Mouse (Mus musculus) layer of hippocampus, adult 18-20 months (tissue): Measurements from ENCODE around the gene Atp6v0a1. TPM values are rescaled to one million over a fixed set of nuclear protein-coding genes. Genes with fewer than 3 reads are reported as not detected.
A peak's percentile ranks its signal among the peaks of the same experiment; 100 is the strongest.
"Not testable (repeated sequence)": the region's sequence is repeated elsewhere in the genome, so short reads cannot be mapped to it uniquely, and the experiment has no call there.

Source experiments
- DNase-seq, 2 experiments: peaks; one replicate each; pipeline ENCODE4 v3.0.0; 2022; ENCODE audit warnings: low spot score in 2 of 2
- total RNA-seq, 2 experiments: library from RNA; stranded (reverse); gene quantifications; 2 replicates each; pipeline ENCODE4 v1.2.3; 2021

The Atp6v0a1 gene
- total RNA-seq, 2 experiments from 2014 or later, result 421 to 426 TPM

DNA sequence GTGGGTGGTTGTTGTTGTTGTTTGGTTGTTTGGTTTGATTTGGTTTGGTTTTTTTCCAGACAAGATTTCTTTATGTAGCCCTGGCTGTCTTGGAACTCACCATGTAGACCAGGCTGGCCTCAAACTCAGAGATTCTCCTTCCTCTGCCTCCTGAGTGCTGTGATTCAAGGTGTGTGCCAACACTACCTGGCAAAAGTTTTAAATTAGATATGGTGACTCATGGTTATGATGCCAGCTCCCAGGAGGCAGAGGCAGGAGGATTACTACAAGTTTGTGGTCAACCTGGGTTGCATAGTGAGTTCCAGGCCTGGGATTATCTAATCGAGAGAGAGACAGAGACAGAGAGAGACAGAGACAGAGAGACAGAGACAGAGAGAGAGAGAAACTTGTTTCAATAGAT, 28.8 kb upstream of the Atp6v0a1 start:
- DNase-seq, result no peak

DNA sequence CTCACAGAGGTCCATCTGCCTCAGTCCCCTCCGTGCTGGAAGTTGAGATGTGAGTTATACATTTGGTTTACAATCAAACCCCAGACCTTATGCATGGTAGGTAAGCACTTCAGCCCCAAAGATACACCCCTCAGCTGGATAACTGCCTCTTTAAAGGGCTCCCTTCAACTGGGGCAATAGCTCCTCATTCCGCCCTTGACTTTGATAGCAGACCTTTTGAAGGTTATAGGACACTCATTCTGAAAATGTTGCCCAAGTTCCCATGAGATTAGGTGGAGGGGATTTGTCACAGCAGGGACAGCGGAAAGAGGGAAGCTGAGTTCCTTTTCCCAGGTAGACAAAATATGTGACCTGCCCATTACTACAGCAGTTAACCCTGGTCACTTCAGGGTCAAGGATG, 28.0 kb upstream of the Atp6v0a1 start:
- DNase-seq, result no peak

DNA sequence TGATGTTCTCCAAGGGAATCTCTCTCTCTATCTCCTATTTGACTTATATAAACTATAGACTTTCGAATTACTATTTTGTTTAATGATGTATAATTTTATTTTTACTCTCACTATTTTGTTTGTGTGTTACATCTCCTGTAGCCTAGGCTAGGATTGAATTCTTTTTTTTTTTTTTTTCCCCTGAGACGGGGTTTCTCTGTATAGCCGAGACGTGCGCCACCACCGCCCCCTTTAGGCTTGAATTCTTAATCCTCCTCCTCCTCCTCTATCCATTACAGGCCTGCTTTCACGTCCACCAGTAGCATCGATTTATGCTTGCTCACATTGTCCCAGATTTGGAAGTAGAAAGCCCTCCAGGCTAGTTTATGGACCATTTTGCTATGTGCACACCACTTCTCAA, 27.2 kb upstream of the Atp6v0a1 start:
- DNase-seq, result no peak

DNA sequence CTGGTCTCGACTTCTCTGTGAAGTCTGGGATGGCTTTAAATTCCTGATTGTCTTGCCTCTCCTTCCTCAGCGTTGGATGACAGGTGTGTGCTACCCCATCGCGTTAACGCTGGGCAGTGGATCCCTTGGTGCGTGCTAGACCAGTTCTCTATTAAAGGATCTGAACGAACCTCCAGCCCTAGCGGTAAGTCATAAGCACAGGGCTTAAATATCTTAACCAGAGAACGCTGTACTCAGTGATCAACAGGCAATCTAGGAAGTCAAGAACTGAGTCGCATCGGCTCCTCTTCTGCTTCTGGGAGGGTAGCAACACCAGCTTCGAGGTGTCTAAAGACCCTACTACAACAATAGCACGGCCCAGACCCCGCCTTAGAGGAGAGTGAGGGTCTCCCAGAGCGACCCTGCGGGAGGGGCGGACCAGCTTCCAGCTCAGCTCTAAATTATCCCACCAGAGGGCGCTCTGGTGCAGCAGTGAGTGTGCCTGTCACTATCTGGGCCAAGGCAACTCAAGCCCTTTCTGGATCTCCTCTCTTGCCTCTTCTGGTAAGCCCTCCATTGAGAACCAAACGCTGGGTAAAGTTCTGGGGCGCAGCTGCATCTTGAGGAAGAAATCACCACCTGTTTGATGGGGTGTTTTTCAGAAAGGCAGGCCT, 26.0 kb upstream of the Atp6v0a1 start:
- peak; percentile 48 to 82 for DNase-seq

DNA sequence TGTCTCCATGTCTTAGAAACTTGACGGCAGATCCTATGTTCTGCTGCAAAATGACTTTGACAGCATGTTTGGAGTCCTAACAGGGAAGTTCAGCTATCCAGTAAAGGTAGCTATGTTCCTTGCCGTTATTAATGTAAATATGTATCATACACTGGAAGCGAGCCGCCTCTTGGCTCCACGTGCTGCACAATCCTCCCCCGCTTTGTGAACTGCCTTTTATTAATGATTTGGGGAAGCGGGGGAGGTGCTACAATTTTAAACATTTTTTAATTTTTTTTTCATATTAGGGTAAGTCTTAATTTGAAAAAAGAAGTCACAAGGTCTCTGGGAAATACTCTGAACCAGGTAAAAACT, 25.5 kb upstream of the Atp6v0a1 start:
- no peak for DNase-seq

DNA sequence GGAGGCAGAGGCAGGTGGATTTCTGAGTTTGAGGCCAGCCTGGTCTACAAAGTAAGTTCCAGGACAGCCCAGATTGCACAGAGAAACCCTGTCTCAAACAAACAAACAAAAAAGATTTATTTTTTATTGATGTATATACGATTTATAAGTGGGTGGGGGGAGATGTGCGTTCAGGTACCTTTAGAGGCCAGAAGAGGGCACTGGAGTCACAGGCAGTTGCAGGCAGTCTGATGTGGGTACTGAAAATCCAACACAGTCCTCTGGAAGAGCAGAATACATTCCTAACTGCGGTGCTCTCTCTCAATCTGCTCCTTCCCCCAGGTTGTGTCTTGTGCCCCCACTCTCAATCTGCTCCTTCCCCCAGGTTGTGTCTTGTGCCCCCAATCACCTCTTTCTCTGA, 23.6 kb upstream of the Atp6v0a1 start:
- no peak for DNase-seq

DNA sequence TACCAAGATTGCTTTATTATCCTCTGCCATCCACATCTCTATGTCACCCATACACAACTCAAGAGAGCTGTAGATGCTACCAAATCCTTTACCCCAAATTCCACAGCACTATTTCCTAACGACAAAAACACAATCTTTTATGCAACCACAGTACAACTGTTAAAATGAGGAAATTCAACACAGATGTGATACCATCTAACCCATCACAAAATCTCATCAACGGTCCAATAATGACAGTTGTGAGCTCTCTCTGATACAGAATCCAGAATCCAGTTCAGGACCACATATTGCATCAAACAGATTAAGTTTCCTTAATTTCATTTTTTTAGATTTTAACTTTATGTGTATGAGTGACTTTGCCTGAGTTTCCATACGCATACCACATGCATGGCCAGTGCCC, 20.6 kb upstream of the Atp6v0a1 start:
- no peak for DNase-seq

DNA sequence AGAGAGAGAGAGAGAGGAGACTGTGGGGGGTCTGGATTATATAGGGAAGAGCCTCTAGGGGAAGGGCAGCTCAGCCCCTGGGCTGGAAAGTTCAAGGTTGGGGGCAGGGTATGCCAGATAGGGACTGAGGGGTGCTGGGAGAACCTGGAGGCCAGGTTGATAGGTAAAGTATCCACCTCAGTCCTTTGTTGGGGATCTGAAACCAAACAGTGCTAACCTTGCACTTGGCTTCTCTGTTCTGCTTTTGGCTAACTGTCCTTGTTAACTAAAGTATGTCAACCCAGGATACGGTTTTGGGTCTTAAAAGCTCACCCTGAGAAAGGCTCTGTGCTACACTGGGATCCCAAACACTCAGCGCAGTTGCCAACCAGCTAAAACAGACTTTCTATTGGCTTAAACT, 19.6 kb upstream of the Atp6v0a1 start:
- no peak for DNase-seq

DNA sequence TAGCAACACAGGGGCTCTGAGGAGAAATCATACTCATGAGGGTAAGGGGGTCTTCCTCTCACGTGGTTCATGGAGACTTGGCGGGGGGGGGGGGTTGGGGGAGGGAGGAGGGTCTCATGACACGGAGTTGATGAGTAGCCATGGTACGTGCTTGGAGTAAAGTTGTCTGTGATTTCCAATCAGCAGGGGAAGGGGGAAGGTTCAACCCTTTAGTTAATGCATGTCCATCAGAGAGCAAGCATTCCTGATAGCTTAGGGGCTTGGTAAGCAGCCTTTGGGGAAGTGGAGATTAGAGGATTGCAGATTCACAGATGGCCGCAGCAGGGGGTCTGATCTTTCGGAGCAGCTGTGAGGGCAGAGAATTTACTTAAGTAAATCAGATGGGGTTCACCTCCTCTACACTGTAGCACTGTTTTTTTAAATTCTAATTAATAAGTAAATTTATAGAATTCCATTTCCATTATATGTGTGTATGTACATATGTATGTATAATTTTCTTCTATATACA, 18.2 kb upstream of the Atp6v0a1 start:
- DNase-seq, result no peak

DNA sequence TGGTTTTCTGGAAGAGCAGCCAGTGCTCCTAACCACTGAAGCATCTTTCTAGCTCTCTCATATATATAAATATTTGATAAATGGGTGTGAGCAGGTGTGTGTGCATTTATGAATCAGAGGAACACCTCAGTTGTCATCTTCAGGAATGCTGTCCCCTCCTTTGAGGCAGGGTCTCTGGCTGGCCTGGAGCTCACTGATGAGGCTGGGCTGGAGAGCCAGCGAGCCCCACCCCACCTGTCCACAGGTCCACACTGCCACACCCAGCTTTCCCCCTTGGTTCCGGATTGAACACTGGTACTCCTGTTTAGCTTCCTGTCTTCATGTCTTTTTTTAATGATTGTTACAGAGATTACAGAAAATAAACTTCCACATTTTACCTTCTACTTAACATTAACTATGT, 15.8 kb upstream of the Atp6v0a1 start:
- no peak for DNase-seq

DNA sequence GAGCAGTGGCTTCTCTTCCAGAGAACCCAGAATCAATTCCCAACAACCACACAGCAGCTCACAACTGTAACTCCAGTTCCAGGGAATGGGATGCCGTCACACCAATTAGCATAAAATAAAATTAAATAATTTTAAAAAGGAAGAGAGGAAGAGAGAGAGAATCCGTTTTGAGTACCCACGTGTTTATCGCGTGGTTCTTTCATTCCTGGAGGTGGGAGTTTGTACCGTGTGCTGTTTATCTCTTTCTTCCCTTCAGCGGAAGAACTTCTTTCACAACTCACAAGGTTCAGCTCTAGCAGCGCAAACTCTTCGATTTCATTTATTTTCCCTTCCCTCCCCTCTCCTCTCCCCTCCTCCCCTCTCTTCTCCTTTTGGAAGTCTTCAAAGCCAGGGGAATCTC, 15.0 kb upstream of the Atp6v0a1 start:
- no peak for DNase-seq

DNA sequence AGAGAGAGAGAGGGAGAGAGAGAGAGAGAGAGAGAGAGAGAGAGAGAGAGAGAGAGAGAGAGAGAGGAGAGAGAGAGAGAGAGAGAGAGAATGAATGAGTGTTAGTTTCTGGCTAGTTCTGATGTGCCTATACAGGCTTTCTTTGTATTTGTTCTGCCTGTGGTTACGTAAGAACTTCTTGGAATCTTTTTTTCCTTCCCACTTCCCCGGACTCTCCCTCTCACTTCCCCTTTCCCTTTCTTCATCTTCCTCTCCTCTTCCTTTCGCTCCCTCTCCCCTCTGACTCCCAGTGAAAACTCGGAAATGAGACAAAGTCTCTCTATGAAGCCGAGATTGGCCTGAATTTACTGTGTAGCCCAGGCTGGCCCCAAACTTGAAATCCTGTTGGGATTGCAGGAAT, 14.6 kb upstream of the Atp6v0a1 start:
- DNase-seq, result no peak

DNA sequence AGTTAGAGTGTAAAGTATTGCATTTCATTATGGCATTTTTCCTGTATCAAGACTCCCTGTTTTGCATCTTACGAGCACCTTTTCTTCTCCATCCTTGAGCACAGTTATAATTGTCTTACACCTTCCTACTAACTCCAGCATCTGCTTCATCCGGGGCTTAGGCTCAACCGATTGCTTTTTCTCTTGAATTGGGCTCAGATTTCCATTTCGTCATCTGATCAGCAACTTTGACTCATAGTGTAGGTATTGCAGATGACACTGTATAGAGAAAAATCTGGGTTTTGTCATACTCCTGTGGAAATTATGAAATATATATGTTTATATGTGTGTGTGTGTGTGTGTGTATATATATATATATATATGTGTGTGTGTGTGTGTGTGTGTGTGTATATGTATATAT, 12.8 kb upstream of the Atp6v0a1 start:
- no peak for DNase-seq

DNA sequence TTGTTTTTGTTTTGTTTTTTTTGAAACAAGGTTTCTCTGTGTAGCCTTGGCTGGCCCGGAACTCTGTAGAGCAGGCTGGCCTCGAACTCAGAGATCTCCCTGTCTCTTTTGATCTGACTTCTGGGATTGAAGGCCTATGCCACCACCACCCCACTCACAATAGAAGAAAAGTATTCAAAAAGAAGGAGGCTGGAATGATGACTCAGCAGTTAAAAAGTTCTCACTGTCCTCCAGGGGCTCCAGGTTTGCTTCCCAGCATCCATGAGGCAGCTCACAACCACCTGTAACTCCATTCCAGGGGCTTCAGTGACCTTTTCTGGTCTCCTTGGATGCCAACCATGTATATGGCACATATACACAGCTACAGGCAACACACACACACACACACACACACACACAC, 10.4 kb upstream of the Atp6v0a1 start:
- DNase-seq, result no peak

DNA sequence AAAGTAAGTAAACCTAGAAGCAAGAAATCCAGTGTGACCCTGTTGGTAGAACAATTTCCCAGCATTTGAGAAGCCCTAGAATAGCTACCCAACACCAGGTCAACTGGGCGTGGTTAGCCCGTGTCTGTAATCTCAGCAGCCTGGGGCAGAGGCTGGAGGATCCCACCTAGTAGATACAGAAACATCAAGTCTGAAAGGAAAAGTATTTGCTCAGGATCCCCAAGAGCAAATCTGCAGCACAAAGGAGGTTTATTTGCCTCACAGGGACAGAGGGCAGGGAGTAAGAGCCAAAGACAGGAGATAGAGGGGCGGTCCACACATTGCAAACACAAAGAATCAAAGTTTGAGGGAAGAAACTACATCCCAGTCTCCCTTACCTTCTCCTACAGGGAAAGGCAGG, 10.0 kb upstream of the Atp6v0a1 start:
- DNase-seq, result no peak

DNA sequence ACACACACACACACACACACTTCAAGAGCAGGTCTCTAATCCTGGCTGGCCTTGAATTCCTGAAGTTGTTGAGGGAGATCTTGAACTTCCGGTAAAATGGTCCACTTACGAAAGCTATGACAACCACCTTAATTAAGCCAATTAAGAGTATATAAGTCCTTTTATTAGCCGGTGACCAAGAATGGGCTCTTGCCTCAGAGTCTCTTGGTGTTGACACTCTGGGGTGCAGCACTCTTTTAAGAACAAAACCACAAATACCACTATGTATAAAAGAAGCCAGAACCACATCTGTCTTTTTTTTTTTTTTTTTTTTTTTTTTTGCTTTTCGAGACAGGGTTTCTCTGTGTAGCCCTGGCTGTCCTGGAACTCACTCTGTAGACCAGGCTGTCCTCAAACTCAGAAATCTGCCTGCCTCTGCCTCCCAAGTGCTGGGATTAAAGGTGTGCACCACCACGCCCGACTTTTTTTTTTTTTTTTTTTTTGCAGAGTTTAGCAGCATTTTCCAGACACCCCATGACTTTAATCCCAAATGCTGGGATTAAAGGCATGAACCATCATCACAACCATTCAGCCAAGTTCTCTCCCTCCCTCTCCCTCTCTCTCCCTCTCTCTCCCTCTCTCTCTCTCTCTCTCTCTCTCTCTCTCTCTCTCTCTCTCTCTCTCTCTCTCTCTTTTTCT, 7.2 kb upstream of the Atp6v0a1 start:
- DNase-seq, result not testable (repeated sequence)

DNA sequence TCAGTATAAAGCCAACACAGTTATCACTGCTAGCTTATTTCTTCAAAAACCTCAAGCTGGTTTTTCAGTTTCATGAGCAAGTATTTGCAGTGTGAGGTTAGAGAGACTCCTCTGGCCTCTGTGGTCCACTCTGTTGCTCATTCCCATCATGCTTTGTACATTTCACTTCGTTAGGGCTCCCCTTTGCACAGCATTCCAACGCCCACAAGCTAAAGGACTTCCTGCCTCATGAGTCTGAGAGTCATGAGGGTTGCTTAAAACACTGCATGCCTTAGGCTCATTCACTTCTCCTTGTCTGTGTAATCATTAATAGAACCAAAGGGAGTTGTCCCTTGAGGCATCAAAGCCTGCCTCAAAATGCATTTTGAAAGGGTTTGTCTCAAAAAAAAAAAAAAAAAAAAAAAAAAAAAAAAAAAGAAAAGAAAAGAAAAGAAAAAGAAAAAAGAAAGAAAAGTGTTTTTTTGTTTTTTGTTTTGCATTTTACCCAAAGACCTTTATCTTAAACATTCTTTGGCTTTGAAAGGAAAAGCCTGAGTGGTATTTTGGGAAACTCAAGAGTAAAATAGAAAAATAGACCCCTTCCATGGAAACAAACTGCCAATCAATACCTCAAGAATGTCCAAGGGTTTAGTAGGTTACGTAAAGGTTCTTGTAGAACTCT, 6.1 kb upstream of the Atp6v0a1 start:
- no peak for DNase-seq

DNA sequence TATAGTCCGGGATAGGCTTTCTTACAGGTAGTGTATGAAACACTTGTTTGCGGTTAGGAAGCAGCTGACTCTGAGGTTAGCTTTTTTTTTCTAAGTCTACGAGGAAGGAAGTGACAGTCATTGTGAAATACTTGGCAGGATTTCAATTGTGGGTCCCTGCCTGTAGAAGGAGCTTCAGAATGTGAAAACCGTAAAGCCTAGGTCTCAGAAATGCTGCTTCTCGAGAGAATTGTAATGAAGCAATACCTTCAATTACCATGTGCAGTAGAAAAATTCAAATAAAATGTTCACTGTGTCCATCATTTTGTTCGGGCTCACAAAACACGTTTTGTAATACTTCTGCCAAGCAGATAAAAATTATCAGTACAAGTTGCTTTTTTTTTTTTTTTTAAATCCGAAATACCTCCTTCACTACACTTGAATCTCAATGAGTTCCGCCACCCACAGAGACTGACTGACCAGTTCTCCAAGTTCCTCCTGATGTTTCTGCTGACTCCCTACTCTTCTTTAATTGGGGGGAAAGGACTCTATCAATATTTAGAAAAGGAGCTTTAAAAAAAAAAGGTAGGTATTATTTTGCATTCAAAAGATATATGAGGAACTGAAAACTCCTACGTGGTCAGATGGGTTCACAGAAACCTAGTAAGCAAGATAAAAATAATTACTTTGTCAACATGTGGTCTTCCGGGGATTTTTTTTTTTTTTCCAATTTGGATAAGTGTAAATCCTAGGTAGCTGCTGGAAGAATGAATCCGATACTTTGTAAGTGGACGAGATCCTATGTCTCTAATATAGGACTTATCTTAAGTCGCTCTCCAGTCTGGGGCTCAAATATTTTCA, 826 bp upstream of the Atp6v0a1 start:
- DNase-seq, result no peak

DNA sequence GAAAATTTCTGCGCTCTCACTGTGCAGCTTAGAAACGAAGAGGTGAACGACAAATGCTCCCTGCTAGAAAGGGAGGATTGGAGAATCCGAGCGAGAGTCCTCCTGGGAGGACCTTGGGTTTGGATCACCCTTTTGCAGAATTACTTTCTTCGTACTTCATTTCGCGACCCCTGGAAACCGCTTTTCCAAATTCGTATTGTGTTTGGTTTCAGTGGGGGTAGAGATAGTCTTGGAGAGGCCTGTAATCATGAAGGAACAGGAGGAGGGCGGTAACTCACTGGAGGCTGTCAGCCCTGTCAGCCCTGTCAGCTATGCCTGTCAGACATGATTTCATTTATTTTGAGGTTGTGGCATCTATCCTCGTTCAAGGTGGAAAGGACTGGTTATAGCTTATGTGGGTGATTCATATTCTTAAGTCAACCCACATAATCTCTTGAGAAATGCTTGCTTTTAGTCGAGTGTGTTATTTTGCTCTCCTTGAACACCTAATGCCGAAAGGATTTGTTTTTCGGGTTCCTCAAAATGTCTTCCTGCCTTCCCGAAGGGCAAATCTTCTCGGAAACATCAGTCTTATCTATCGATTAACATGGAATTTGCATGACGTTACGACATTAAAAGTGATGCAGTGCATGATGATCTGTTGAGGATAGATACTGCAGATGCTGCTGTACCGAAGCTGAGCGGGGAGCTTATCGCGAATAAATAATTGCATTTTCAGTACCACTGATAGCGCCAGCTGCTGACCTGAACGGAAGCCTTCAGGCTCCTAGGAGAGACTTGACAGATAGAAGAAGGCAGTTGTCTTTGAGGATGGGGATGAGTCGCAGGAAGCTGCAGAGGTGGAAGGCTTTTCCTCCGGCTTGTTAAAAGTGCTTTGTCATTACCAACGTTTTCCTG, 884 bp downstream of the Atp6v0a1 start:
- DNase-seq, result no peak

DNA sequence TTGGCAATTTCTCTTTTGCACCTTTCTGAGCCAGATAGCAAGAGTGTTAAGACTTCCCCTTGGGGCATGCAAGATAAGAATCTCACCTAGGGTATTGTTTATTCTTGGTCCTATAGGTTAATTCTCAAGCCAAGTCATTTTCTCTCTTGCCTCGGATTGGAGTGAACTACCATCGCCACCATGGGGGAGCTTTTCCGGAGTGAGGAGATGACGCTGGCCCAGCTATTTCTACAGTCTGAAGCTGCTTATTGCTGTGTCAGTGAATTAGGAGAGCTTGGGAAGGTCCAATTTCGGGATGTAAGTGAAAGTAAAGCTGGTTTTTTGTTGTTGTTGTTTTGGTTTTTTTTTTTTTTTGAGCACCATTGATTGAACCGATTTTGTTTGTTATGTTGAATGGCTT, 2.4 kb downstream of the Atp6v0a1 start:
- DNase-seq, result no peak

DNA sequence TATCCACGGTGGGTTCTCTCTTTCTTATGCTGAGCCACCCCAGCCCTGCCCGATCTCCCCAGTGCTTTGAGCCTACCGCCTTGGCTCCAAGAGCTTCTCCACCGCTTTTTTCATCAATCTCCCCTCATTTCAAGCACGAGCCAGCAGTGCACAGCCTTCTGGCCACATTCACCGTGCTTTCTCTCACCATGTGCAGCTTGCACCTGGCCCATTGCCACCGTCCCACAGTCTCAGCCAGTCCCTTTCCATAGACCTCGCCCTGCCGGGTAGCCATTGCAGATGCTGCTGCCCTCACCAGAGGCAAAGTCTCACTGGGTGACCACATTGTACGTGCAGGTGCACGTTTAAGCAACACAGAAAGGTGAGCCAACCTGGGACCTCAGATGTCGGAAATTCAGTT, 14.1 kb downstream of the Atp6v0a1 start:
- DNase-seq, result no peak
